Mouse (Mus musculus) kidney, adult 2 months (tissue): ENCODE measurements around the gene Peak1.

Experiments
- CTCF ChIP-seq: fragments of 200-500 bp; conservative IDR thresholded peaks from 2 replicates; pipeline ENCODE4 v1.5.1; 2011; ENCODE audit warnings: low read depth, mild to moderate bottlenecking, control low read depth, low read length, moderate library complexity, mixed read lengths; ENCODE audit not compliant: insufficient read depth, insufficient read length
- POLR2A ChIP-seq: fragments of 200-500 bp; IDR thresholded peaks from one replicate; pipeline ENCODE4 v1.6.1; 2011; ENCODE audit warnings: low read depth, low read length, control low read depth

- TF ChIP-seq CTCF: no peak
- no peak for TF ChIP-seq POLR2A
Observed at GRCm38 (mm10) chr9:56218043-56218442, 199.8 kb downstream of the Peak1 start.
